Mouse (Mus musculus): Measurements from ENCODE around the gene Catsper3.

- TF ChIP-seq CTCF (IDR thresholded peaks at IDR 0.05; ENCODE audit: extremely low read depth, insufficient read depth, low read length), result no peak
- no peak for TF ChIP-seq POLR2A (IDR thresholded peaks at IDR 0.05; ENCODE audit: extremely low read depth, insufficient read depth, low read length)
Observed at GRCm38 (mm10) chr13:55813490-55814016, 29.2 kb downstream of the Catsper3 start.

Data from cortical plate, adult 2 months (tissue).